Mouse (Mus musculus) heart, embryonic 15.5 days (tissue): ENCODE measurements around the gene 1700016K19Rik. TPM values are rescaled to one million over a fixed set of nuclear protein-coding genes. Genes with fewer than 3 reads are reported as not detected.
A peak's percentile ranks its signal among the peaks of the same experiment; 100 is the strongest.

ENCODE experiments used
- ATAC-seq: fragments of 200-750 bp; cut with Nextera tagmentation; replicated peaks from 2 replicates; pipeline ENCODE4 v1.8.0; 2017; ENCODE audit warnings: low read depth, moderate TSS enrichment; ENCODE audit not compliant: insufficient number of reproducible peaks, insufficient read depth, low FRiP score
- H3K27ac ChIP-seq: fragments of 300-500 bp; sonication (generic); 2 replicates; pipeline ENCODE4 v1.5.1; 2015; ENCODE audit warnings: mild to moderate bottlenecking, inconsistent platforms
- H3K27me3 ChIP-seq: fragments of 300-500 bp; sonication (generic); 2 replicates; pipeline ENCODE4 v1.6.1; 2015; ENCODE audit warnings: inconsistent platforms
- H3K36me3 ChIP-seq: fragments of 300-500 bp; sonication (generic); 2 replicates; pipeline ENCODE4 v1.6.1; 2015; ENCODE audit warnings: mild to moderate bottlenecking, inconsistent platforms
- H3K4me1 ChIP-seq: fragments of 300-500 bp; sonication (generic); replicated peaks from 2 replicates; pipeline ENCODE4 v1.6.1; 2015; ENCODE audit warnings: inconsistent platforms
- H3K4me2 ChIP-seq: fragments of 300-500 bp; sonication (generic); 2 replicates; pipeline ENCODE4 v1.6.1; 2015; ENCODE audit warnings: inconsistent platforms, mild to moderate bottlenecking, moderate library complexity
- H3K4me3 ChIP-seq: fragments of 300-500 bp; sonication (generic); 2 replicates; pipeline ENCODE4 v1.5.1; 2015; ENCODE audit warnings: mild to moderate bottlenecking, inconsistent platforms
- H3K9ac ChIP-seq: fragments of 300-500 bp; sonication (generic); 2 replicates; pipeline ENCODE4 v1.6.1; 2015; ENCODE audit warnings: mild to moderate bottlenecking, inconsistent platforms
- H3K9me3 ChIP-seq: fragments of 300-500 bp; sonication (generic); replicated peaks from 2 replicates; pipeline ENCODE4 v1.6.1; 2016; ENCODE audit warnings: inconsistent platforms
- WGBS: fragments of 180-500 bp; shearing (Covaris S2); methylation state at CpG from one replicate; pipeline ENCODE4 v1.1.7; 2015; ENCODE audit warnings: mixed read lengths; 5-methylcytosine and 5-hydroxymethylcytosine counted together
- polyA plus RNA-seq: library from polyadenylated mRNA; unstranded; fragments of >200 nt; fragmentation: Nextera tagmentation; extraction: Ambion mirVana; gene quantifications from 2 replicates; pipeline ENCODE4 v1.2.1, GENCODE M21; 2015

Gene 1700016K19Rik
- 0.18 and 0.56 TPM in 2 replicates for polyA plus RNA-seq

DNA sequence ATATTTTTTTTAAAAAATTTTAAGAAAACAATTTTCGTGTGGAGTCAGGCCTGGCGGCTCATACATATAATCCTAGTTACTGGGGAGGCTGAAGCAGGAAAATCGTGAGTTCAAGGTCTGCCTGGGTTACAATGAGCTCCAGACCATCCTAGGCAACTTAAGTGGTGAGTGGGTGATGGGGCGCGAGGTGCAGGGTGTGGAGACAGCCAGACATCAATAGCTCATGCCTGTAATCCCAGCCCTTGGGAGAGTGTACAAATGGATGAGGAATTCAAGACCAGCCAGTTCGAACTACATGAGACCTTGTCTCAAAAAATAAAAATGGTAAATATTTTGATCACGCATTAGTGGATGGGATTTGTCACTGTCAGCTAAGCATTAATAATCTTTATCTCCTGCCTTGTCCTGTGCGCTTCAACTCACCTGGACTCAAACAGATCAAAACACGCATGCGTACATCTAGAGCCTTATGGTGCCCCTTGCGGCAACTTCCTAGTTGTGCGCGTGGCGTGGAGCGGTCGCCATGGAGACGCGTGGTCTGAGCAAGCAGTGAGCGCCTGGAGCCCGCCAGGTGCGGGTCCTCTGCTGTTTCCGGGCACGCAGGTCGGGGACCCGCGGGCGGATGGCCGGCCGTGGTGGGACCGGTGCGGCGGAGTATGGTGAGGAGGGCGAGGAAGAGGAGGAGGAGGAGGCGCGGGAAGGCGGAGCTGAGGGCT is at the start of gene 1700016K19Rik:
Gene 1700016K19Rik, plus strand, starts transcription at position 473 of the 716 bp plus-strand sequence.
- no peaks in the 10 kb centered on the region for H3K36me3 ChIP-seq
- H3K27me3 ChIP-seq = peaks cover 11% of the 10 kb centered on the region; the same call in 1 of the 2 replicates
- H3K4me1 ChIP-seq = peaks cover 6% of the 10 kb centered on the region
- H3K9me3 ChIP-seq = no peaks in the 10 kb centered on the region
- WGBS = 12% methylated on average over 35 of the region's 36 CpGs
- H3K4me3 ChIP-seq = peak within 1 kb of the TSS; percentile 61
- no peak within 1 kb of the TSS for H3K27ac ChIP-seq
- H3K4me2 ChIP-seq = peak within 1 kb of the TSS; percentile 89
- peak; percentile 58; the same call in 1 of the 2 replicates for ATAC-seq
- H3K9ac ChIP-seq = peak within 1 kb of the TSS; percentile 42; the same call in 1 of the 2 replicates

DNA sequence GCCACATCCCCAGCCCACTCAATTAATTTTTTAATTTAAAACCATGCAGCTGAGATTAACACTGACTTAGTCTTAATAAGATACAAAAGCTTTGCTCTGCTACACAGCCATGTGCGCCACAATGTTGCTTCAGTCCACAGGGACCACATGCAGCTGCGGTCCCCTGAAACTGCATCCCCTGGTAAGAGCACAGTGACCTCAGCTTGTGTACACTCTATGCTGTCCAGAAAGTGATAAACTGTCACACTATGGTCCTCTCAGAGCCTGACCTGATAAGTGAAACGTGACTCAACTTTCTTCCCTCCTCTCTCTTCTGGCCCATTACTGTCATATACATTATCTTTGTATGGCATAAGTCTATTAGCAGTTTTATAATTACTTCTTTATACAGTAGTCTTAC is 49.3 kb upstream of the 1700016K19Rik start:
- ATAC-seq = no peak
- Histone ChIP-seq H3K9ac (no peak overlapping the region), H3K4me2 (no peak overlapping the region), H3K4me3 (no peak overlapping the region), H3K4me1 (peaks cover 29% of the 10 kb centered on the region), H3K36me3 (no peaks in the 10 kb centered on the region), H3K27me3 (no peaks in the 10 kb centered on the region), H3K9me3 (no peaks in the 10 kb centered on the region), H3K27ac (no peak overlapping the region)
- 67% methylated on average over 3 of the region's 3 CpGs for WGBS

DNA sequence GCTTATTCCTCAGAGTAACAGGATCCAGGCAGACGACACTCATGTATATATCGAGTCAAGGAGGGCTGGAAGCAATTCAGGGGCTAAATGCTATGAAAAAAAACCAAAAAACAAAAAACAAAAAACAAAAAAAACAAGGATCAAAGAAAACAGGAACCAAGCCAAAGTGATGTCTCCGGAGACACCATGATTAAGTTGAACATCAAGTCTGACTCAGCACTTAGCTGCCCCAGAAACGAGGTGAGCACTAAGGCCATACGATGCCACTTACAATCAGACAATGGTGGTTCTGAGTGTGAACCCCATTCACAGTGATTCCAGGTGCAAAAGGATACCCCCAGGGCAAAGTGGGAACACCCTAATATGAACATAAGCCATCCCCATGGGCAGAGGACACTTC is 47.8 kb upstream of the 1700016K19Rik start:
- Histone ChIP-seq H3K4me2 (no peak overlapping the region), H3K27ac (no peak overlapping the region), H3K36me3 (no peaks in the 10 kb centered on the region), H3K9me3 (no peaks in the 10 kb centered on the region), H3K9ac (no peak overlapping the region), H3K4me1 (peaks cover 15% of the 10 kb centered on the region), H3K27me3 (no peaks in the 10 kb centered on the region; the same call in 1 of the 2 replicates), H3K4me3 (no peak overlapping the region)
- ATAC-seq = no peak
- 80% methylated on average over 5 of the region's 5 CpGs for WGBS

DNA sequence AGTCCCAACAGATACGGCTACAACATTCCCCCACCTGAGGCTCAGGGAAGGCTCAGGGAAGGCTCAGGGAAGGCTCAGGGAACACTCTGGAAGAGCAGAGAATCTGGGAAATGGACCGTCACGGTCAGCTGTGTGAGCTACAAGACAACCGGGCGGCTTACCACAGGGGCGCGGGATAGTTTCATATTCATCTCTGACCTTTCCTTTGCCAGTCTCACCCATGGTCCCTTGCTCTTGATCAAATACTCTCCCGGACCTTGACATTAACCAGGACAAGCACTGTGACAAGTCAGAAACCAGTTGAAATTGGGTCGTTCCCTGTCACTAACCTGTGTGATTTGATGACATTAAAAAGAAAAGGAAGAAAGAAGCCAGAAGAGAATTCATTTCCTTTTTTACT is 44.8 kb upstream of the 1700016K19Rik start:
- no peak overlapping the region for H3K4me2 ChIP-seq
- no peak overlapping the region for H3K4me3 ChIP-seq
- no peak overlapping the region for H3K27ac ChIP-seq
- WGBS = 85% methylated on average over 9 of the region's 9 CpGs
- H3K9ac ChIP-seq = no peak overlapping the region
- H3K27me3 ChIP-seq = peaks cover 2% of the 10 kb centered on the region; the same call in 1 of the 2 replicates
- H3K9me3 ChIP-seq = no peaks in the 10 kb centered on the region
- no peaks in the 10 kb centered on the region; the same call in 1 of the 2 replicates for H3K4me1 ChIP-seq
- ATAC-seq = no peak
- no peaks in the 10 kb centered on the region for H3K36me3 ChIP-seq

DNA sequence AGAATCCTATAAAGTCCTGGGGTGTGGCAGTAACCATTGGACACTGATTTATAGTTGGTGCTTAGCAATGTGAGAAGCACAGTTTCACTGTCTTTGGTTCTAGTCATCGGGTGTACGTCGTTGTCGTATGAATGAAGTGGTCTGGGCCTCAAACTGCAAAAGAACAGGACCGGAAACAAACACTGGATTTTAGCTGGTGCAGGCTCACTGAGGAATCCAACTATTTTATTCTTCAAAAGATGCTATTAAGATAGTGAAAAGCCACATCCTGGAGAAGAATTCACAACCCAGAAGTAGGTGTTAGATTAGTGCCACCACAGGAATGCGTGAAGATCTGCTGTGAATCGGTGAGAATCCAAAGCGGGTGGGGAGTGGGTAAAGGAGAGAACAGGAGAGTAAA is 43.1 kb upstream of the 1700016K19Rik start:
- H3K36me3 ChIP-seq = no peaks in the 10 kb centered on the region
- no peak for ATAC-seq

DNA sequence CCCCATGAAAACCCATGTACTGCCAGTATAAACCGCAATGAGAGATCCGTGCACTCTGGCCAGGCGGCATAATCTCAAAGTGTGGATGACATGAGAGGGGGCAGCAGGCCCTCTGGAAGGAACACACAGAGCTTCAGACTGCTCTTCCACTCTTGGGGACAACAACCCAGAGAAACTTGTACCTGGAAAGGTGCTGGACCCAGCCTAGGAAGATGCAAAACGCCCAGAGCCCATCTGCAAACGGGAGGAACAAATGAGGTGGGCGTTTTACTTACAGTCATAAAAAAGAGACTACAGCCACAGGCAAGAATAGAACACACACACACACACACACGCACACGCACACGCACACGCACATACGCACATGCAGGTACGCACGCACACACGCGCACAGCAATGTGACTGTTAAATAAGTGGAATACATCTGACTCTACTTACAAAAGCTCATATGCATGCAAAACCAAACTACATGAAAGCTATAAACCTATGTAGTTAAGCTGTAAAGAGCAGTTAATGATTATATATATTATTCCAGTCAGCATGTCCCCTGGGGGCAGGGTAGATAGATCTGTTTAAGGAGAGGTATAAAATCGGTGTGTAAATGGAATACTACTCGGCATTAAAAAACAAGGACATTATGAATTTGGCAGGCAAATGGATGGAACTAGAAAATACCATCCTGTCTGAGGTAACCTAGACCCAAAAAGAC is 42.4 kb upstream of the 1700016K19Rik start:
- Histone ChIP-seq H3K27ac (no peak overlapping the region), H3K4me1 (no peaks in the 10 kb centered on the region; the same call in 1 of the 2 replicates), H3K4me3 (no peak overlapping the region), H3K9me3 (no peaks in the 10 kb centered on the region), H3K4me2 (no peak overlapping the region), H3K36me3 (no peaks in the 10 kb centered on the region), H3K27me3 (peaks cover 2% of the 10 kb centered on the region; the same call in 1 of the 2 replicates), H3K9ac (no peak overlapping the region)
- ATAC-seq = no peak
- 87% methylated on average over 17 of the region's 17 CpGs for WGBS

More for the DNA sequence above, 43.1 kb upstream of the 1700016K19Rik start:
- 66% methylated on average over 8 of the region's 8 CpGs for WGBS
- Histone ChIP-seq H3K4me1 (no peaks in the 10 kb centered on the region; the same call in 1 of the 2 replicates), H3K4me3 (no peak overlapping the region), H3K27ac (no peak overlapping the region), H3K9ac (no peak overlapping the region), H3K27me3 (peaks cover 2% of the 10 kb centered on the region; the same call in 1 of the 2 replicates), H3K4me2 (no peak overlapping the region), H3K9me3 (no peaks in the 10 kb centered on the region)

DNA sequence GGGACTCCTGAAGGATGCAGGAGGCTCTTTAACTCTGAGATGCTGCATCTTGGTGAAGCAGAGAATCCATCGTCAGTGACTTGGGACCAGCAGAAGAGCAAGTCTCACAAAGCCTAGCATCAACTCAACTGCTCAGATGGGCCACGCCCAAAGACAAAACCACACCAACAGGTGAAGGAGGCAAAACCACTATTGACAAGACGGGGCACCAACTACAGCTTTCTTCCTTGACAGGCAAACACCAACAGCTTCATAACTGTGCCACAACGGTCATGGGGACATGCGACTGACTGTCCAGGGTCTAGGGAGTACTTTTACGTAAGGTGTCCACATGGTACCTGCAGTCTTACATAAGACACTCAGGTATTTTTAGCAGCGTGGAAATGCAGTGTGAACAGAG is 37.9 kb upstream of the 1700016K19Rik start:
- Histone ChIP-seq H3K27me3 (peaks cover 11% of the 10 kb centered on the region; the same call in 1 of the 2 replicates), H3K9me3 (no peaks in the 10 kb centered on the region), H3K36me3 (no peaks in the 10 kb centered on the region), H3K4me1 (peaks cover 20% of the 10 kb centered on the region), H3K9ac (no peak overlapping the region), H3K4me2 (no peak overlapping the region), H3K27ac (no peak overlapping the region), H3K4me3 (no peak overlapping the region)
- ATAC-seq = no peak
- 66% methylated on average over 7 of the region's 7 CpGs for WGBS

DNA sequence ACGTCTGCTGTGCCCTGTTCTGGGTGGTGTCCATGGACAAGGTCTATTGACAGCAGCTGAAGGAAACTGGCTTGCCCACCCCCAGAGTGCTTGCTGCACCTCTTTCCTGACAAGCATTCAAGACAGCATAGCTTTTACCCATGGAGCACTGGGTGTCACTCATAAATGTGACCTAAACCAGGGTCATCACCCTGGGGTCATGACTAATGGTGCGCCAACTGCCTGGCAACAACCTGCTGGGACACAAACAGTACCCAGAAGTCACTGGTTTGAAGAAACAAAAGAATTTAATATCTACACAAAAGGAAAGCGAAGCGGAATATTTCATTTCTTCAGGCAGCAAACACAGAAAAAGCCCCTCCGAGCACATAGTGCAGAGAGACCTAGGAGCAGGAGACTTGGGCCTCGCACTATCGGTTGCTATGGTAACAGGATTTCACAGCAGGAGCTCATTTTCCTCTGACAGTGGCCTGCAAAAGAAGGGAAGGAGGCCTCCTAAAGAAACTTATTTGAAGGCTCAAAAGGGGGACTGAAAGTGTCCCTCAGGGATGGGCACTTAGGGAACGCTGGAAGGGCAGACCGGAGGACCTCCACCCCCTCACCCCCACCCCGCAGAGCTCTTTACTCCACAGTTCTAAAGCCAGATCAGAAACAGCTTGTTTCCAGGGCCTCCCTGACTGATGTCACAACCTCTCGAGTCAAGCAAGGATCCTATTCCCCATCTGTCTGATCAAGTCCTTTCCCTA is 35.8 kb upstream of the 1700016K19Rik start:
- H3K27ac ChIP-seq = no peak overlapping the region
- no peak overlapping the region for H3K4me2 ChIP-seq
- 45% methylated on average over 11 of the region's 11 CpGs for WGBS
- H3K27me3 ChIP-seq = peaks cover 24% of the 10 kb centered on the region; the same call in 1 of the 2 replicates
- no peak overlapping the region for H3K4me3 ChIP-seq
- H3K36me3 ChIP-seq = no peaks in the 10 kb centered on the region
- H3K4me1 ChIP-seq = peaks cover 27% of the 10 kb centered on the region
- H3K9me3 ChIP-seq = no peaks in the 10 kb centered on the region
- H3K9ac ChIP-seq = no peak overlapping the region
- ATAC-seq = no peak

DNA sequence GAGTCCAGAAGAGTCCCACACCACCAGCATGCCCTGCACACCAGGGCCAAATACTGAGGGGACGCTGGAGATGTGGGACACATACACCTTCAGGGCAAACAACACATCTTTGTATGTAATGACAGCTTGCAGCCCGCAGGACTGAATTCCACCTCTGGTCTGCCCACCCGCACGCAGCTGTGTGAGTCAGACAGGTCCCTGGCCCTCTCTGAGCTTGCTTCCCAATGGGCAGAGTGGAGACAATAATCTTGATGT is 35.3 kb upstream of the 1700016K19Rik start:
- Histone ChIP-seq H3K9ac (no peak overlapping the region), H3K4me2 (no peak overlapping the region), H3K27ac (no peak overlapping the region), H3K4me3 (no peak overlapping the region), H3K27me3 (peaks cover 26% of the 10 kb centered on the region; the same call in 1 of the 2 replicates), H3K4me1 (peaks cover 27% of the 10 kb centered on the region), H3K9me3 (no peaks in the 10 kb centered on the region), H3K36me3 (no peaks in the 10 kb centered on the region)
- 62% methylated on average over 4 of the region's 4 CpGs for WGBS
- ATAC-seq = no peak

DNA sequence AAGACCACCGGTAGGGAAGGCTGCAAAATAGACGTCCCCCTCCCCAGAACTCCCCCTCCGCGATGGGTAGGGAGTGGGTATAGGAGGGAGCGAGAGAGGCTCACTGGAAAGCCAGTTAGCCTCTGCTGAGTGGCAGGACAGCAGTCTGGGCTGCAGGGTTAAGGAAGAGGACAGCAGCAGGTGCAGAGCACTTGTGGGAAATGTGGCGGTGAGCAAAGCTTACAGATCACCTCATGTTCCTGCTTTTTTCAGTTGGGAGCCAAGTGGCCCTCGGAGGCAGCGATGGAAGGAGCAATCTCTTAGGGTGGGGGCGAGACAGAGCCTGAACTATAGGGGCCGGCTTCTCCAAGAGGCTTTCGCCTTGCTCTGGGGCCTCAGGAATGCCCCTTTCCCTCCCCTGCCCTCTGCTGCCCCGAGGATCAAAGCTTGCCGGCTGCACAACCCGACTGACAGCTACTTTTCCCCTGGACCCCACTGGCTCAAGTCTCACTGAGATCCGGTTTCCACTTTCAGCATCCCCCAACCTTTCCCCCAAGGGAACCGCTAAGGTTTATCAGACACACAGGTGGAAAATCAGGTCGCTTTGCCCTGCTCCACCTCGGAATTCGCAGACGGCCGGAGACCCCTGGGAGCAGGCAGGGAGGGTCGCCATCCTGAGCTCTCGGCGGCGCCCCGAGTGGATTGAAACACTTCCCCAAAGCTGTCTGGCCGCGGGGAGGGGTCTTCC is 33.9 kb upstream of the 1700016K19Rik start:
- no peak for ATAC-seq
- Histone ChIP-seq H3K4me2 (peak overlapping the region; percentile 98), H3K27me3 (peaks cover 28% of the 10 kb centered on the region; the same call in 1 of the 2 replicates), H3K4me1 (peaks cover 27% of the 10 kb centered on the region), H3K9ac (peak overlapping the region; percentile 69), H3K27ac (peak overlapping the region; percentile 71; the same call in 1 of the 2 replicates), H3K9me3 (no peaks in the 10 kb centered on the region), H3K4me3 (peak overlapping the region; percentile 80), H3K36me3 (no peaks in the 10 kb centered on the region)
- WGBS = 16% methylated on average over 28 of the region's 28 CpGs
